Mouse (Mus musculus): ENCODE measurements around the gene Rundc3a. TPM values are rescaled to one million over a fixed set of nuclear protein-coding genes. Genes with fewer than 3 reads are reported as not detected.

Gene Rundc3a
- total and polyA plus RNA-seq, 3 experiments: 0.16 TPM; not detected in 2

- ATAC-seq (ENCODE audit: extremely low read depth, insufficient number of reproducible peaks, low FRiP score, poor library complexity, severe bottlenecking): no peak
- H3K4me1 ChIP-seq (ENCODE audit: insufficient read depth, low read depth, low read length): peaks cover 11% of the 10 kb centered on the region
Measured at GRCm38 (mm10) chr11:102449043-102450008, 56.1 kb downstream of the Rundc3a start.

More at GRCm38 (mm10) chr11:102449043-102450008, 56.1 kb downstream of the Rundc3a start:
- no peak for TF ChIP-seq TAL1 (conservative IDR thresholded peaks at IDR 0.05; ENCODE audit: low read depth, low read length)
- no peak for TF ChIP-seq POLR2AphosphoS5 (IDR thresholded peaks at IDR 0.05; ENCODE audit: insufficient replicate concordance, low read depth, low read length)
- TF ChIP-seq GATA1 (IDR thresholded peaks at IDR 0.05; ENCODE audit: borderline replicate concordance, low read length): no peak
- TF ChIP-seq CTCF (IDR thresholded peaks at IDR 0.05; ENCODE audit: low read depth, low read length): no peak
- no peak for TF ChIP-seq GATA2 (IDR thresholded peaks at IDR 0.05; ENCODE audit: borderline replicate concordance, low read depth, low read length)
- Histone ChIP-seq H3K4me3 (ENCODE audit: low read depth, low read length) (no peak overlapping the region), H3K9me3 (replicated peaks) (no peaks in the 10 kb centered on the region), H3K36me3 (replicated peaks) (no peaks in the 10 kb centered on the region), H3K27me3 (ENCODE audit: insufficient read depth, low read length) (peaks cover 72% of the 10 kb centered on the region)
- no peak for DNase-seq (ENCODE audit: low spot score)

Other genes with a start within 250 kb of the Rundc3a start
- not detected in 2 replicates for gene Nags, start 247.9 kb upstream of the Rundc3a start, total RNA-seq (2014; fragmentation: Nextera tagmentation)
- 0.06 TPM in 1 of 2 replicates, not detected in the other for gene Nags, start 247.9 kb upstream of the Rundc3a start, total RNA-seq (2017)
- gene Nags, start 247.9 kb upstream of the Rundc3a start, polyA plus RNA-seq (2012): not detected in 2 replicates
- 8.3 and 10.2 TPM in 2 replicates for gene Tmem101, start 237.0 kb upstream of the Rundc3a start, total RNA-seq (2014; fragmentation: Nextera tagmentation)
- gene Tmem101, start 237.0 kb upstream of the Rundc3a start, total RNA-seq (2017): 12.9 and 16.7 TPM in 2 replicates
- gene Tmem101, start 237.0 kb upstream of the Rundc3a start, polyA plus RNA-seq (2012): 8.1 and 14.3 TPM in 2 replicates
- 160 and 182 TPM in 2 replicates for gene Lsm12, start 208.1 kb upstream of the Rundc3a start, total RNA-seq (2014; fragmentation: Nextera tagmentation)
- gene Lsm12, start 208.1 kb upstream of the Rundc3a start, total RNA-seq (2017): 44.1 and 51.8 TPM in 2 replicates
- 114 and 136 TPM in 2 replicates for gene Lsm12, start 208.1 kb upstream of the Rundc3a start, polyA plus RNA-seq (2012)
- 37.8 and 45.9 TPM in 2 replicates for gene G6pc3, start 203.8 kb upstream of the Rundc3a start, total RNA-seq (2014; fragmentation: Nextera tagmentation)
- 12.4 and 13.1 TPM in 2 replicates for gene G6pc3, start 203.8 kb upstream of the Rundc3a start, total RNA-seq (2017)
- 14.6 and 14.8 TPM in 2 replicates for gene G6pc3, start 203.8 kb upstream of the Rundc3a start, polyA plus RNA-seq (2012)
- 20.5 and 30.7 TPM in 2 replicates for gene Hdac5, start 163.2 kb upstream of the Rundc3a start, total RNA-seq (2014; fragmentation: Nextera tagmentation)
- 24.0 and 24.4 TPM in 2 replicates for gene Hdac5, start 163.2 kb upstream of the Rundc3a start, total RNA-seq (2017)
- gene Hdac5, start 163.2 kb upstream of the Rundc3a start, polyA plus RNA-seq (2012): 42.8 and 48.2 TPM in 2 replicates
- 42.5 and 45.0 TPM in 2 replicates for gene BC030867, start 144.5 kb upstream of the Rundc3a start, total RNA-seq (2014; fragmentation: Nextera tagmentation)
- gene BC030867, start 144.5 kb upstream of the Rundc3a start, total RNA-seq (2017): 4.9 and 5.7 TPM in 2 replicates
- gene BC030867, start 144.5 kb upstream of the Rundc3a start, polyA plus RNA-seq (2012): 5.4 and 10.1 TPM in 2 replicates
- gene Asb16, start 124.7 kb upstream of the Rundc3a start, total RNA-seq (2014; fragmentation: Nextera tagmentation): not detected in 2 replicates
- 0.05 TPM in 1 of 2 replicates, not detected in the other for gene Asb16, start 124.7 kb upstream of the Rundc3a start, total RNA-seq (2017)
- gene Asb16, start 124.7 kb upstream of the Rundc3a start, polyA plus RNA-seq (2012): not detected in 2 replicates
- 17.9 and 24.4 TPM in 2 replicates for gene Tmub2, start 108.5 kb upstream of the Rundc3a start, total RNA-seq (2014; fragmentation: Nextera tagmentation)
- 30.3 and 32.4 TPM in 2 replicates for gene Tmub2, start 108.5 kb upstream of the Rundc3a start, total RNA-seq (2017)
- 27.2 and 27.6 TPM in 2 replicates for gene Tmub2, start 108.5 kb upstream of the Rundc3a start, polyA plus RNA-seq (2012)
- 24.4 and 29.9 TPM in 2 replicates for gene Atxn7l3, start 96.8 kb upstream of the Rundc3a start, total RNA-seq (2014; fragmentation: Nextera tagmentation)
- gene Atxn7l3, start 96.8 kb upstream of the Rundc3a start, total RNA-seq (2017): 24.0 and 24.7 TPM in 2 replicates
- gene Atxn7l3, start 96.8 kb upstream of the Rundc3a start, polyA plus RNA-seq (2012): 60.0 and 65.2 TPM in 2 replicates
- 69.7 and 74.7 TPM in 2 replicates for gene Ubtf, start 73.7 kb upstream of the Rundc3a start, total RNA-seq (2014; fragmentation: Nextera tagmentation)
- 133 and 151 TPM in 2 replicates for gene Ubtf, start 73.7 kb upstream of the Rundc3a start, total RNA-seq (2017)
- 179 and 180 TPM in 2 replicates for gene Ubtf, start 73.7 kb upstream of the Rundc3a start, polyA plus RNA-seq (2012)
- gene Slc4a1, start 27.2 kb upstream of the Rundc3a start, total RNA-seq (2014; fragmentation: Nextera tagmentation): 5.9 and 596 TPM in 2 replicates
- gene Slc4a1, start 27.2 kb upstream of the Rundc3a start, total RNA-seq (2017): 1.1 and 1.5 TPM in 2 replicates
- 2.3 and 2.9 TPM in 2 replicates for gene Slc4a1, start 27.2 kb upstream of the Rundc3a start, polyA plus RNA-seq (2012)
- 205 TPM in 2 replicates for gene Slc25a39, start 14.5 kb downstream of the Rundc3a start, total RNA-seq (2014; fragmentation: Nextera tagmentation)
- 55.3 and 55.9 TPM in 2 replicates for gene Slc25a39, start 14.5 kb downstream of the Rundc3a start, total RNA-seq (2017)
- 230 and 231 TPM in 2 replicates for gene Slc25a39, start 14.5 kb downstream of the Rundc3a start, polyA plus RNA-seq (2012)
- 45.8 and 46.0 TPM in 2 replicates for gene Grn, start 36.9 kb downstream of the Rundc3a start, total RNA-seq (2014; fragmentation: Nextera tagmentation)
- 52.4 and 65.8 TPM in 2 replicates for gene Grn, start 36.9 kb downstream of the Rundc3a start, total RNA-seq (2017)
- gene Grn, start 36.9 kb downstream of the Rundc3a start, polyA plus RNA-seq (2012): 13.2 and 21.1 TPM in 2 replicates
- not detected in 2 replicates for gene Fam171a2, start 54.3 kb downstream of the Rundc3a start, total RNA-seq (2014; fragmentation: Nextera tagmentation)
- gene Fam171a2, start 54.3 kb downstream of the Rundc3a start, total RNA-seq (2017): 0.05 TPM in 1 of 2 replicates, not detected in the other
- 0.08 and 0.16 TPM in 2 replicates for gene Fam171a2, start 54.3 kb downstream of the Rundc3a start, polyA plus RNA-seq (2012)
- gene Itga2b, start 76.7 kb downstream of the Rundc3a start, total RNA-seq (2014; fragmentation: Nextera tagmentation): 27.3 and 37.6 TPM in 2 replicates
- gene Itga2b, start 76.7 kb downstream of the Rundc3a start, total RNA-seq (2017): 72.3 and 76.1 TPM in 2 replicates
- gene Itga2b, start 76.7 kb downstream of the Rundc3a start, polyA plus RNA-seq (2012): 23.5 and 27.8 TPM in 2 replicates
- 52.1 and 69.2 TPM in 2 replicates for gene Gpatch8, start 163.0 kb downstream of the Rundc3a start, total RNA-seq (2014; fragmentation: Nextera tagmentation)
- gene Gpatch8, start 163.0 kb downstream of the Rundc3a start, total RNA-seq (2017): 22.3 and 26.0 TPM in 2 replicates
- gene Gpatch8, start 163.0 kb downstream of the Rundc3a start, polyA plus RNA-seq (2012): 12.1 and 16.1 TPM in 2 replicates
- gene Gm11627, start 186.1 kb downstream of the Rundc3a start, total RNA-seq (2014; fragmentation: Nextera tagmentation): not detected in 2 replicates
- gene Gm11627, start 186.1 kb downstream of the Rundc3a start, total RNA-seq (2017): not detected in 2 replicates
- gene Gm11627, start 186.1 kb downstream of the Rundc3a start, polyA plus RNA-seq (2012): not detected in 2 replicates
- gene Fzd2, start 211.0 kb downstream of the Rundc3a start, total RNA-seq (2014; fragmentation: Nextera tagmentation): not detected in 2 replicates
- gene Fzd2, start 211.0 kb downstream of the Rundc3a start, total RNA-seq (2017): 0.06 TPM in 1 of 2 replicates, not detected in the other
- 0.02 TPM in 1 of 2 replicates, not detected in the other for gene Fzd2, start 211.0 kb downstream of the Rundc3a start, polyA plus RNA-seq (2012)